Mouse (Mus musculus) heart, embryonic 14.5 days (tissue): Measurements from ENCODE around the gene Rsu1. TPM values are rescaled to one million over a fixed set of nuclear protein-coding genes. Genes with fewer than 3 reads are reported as not detected.

Experiments used
- ATAC-seq: fragments of 200-750 bp; cut with Nextera tagmentation; 2 replicates; pipeline ENCODE4 v1.8.0; 2017; ENCODE audit warnings: low read depth, moderate TSS enrichment; ENCODE audit not compliant: insufficient number of reproducible peaks, insufficient read depth, low FRiP score
- H3K27ac ChIP-seq, 2 experiments: fragments of 200-500 bp in 1 of 2; fragments of 300-500 bp in 1 of 2; sonication (generic) in 1 of 2; replicated peaks in 1 of 2; 2 replicates each; pipeline ENCODE4 v1.5.1; 2012 to 2014; ENCODE audit warnings: low read depth in 2 of 2, low read length in 2 of 2, control low read depth in 1 of 2, mild to moderate bottlenecking in 1 of 2, mixed read lengths in 1 of 2; ENCODE audit not compliant: control insufficient read depth in 1 of 2, insufficient read depth in 1 of 2
- H3K27me3 ChIP-seq: fragments of 300-500 bp; sonication (generic); 2 replicates; pipeline ENCODE4 v1.6.1; 2014; ENCODE audit warnings: mild to moderate bottlenecking, low read length, control low read depth; ENCODE audit not compliant: control insufficient read depth, insufficient read depth
- H3K36me3 ChIP-seq: fragments of 300-500 bp; sonication (generic); 2 replicates; pipeline ENCODE4 v1.6.1; 2014; ENCODE audit warnings: mild to moderate bottlenecking, control low read depth, low read length, mixed read lengths; ENCODE audit not compliant: control insufficient read depth, insufficient read depth
- H3K4me1 ChIP-seq, 2 experiments: fragments of 200-500 bp in 1 of 2; fragments of 300-500 bp in 1 of 2; sonication (generic) in 1 of 2; 2 replicates each; pipeline ENCODE4 v1.6.1; 2012 to 2014; ENCODE audit warnings: low read length in 2 of 2, control low read depth in 1 of 2, mixed read lengths in 1 of 2; ENCODE audit not compliant: control insufficient read depth in 2 of 2, insufficient read depth in 2 of 2
- H3K4me2 ChIP-seq: fragments of 300-500 bp; sonication (generic); 2 replicates; pipeline ENCODE4 v1.6.1; 2014; ENCODE audit warnings: mild to moderate bottlenecking, low read length
- H3K4me3 ChIP-seq, 2 experiments: fragments of 200-500 bp in 1 of 2; fragments of 300-500 bp in 1 of 2; sonication (generic) in 1 of 2; 2 replicates each; pipeline ENCODE4 v1.5.1; 2012 to 2014; ENCODE audit warnings: low read length in 2 of 2, mild to moderate bottlenecking in 2 of 2, control low read depth in 1 of 2, low read depth in 1 of 2, moderate library complexity in 1 of 2; ENCODE audit not compliant: control insufficient read depth in 1 of 2, insufficient read depth in 1 of 2
- H3K9ac ChIP-seq: fragments of 300-500 bp; sonication (generic); 2 replicates; pipeline ENCODE4 v1.6.1; 2014; ENCODE audit warnings: mild to moderate bottlenecking, low read length
- H3K9me3 ChIP-seq: fragments of 300-500 bp; sonication (generic); 2 replicates; pipeline ENCODE4 v1.6.1; 2016; ENCODE audit warnings: low read length, control low read depth; ENCODE audit not compliant: control insufficient read depth
- WGBS: fragments of 180-500 bp; shearing (Covaris S2); extraction: QIAGEN DNeasy Blood & Tissue Kit; methylation state at CpG from one replicate; pipeline ENCODE4 v1.1.7; 2014; 5-methylcytosine and 5-hydroxymethylcytosine counted together
- polyA plus RNA-seq: library from polyadenylated mRNA; unstranded; fragments of >200 nt; fragmentation: Nextera tagmentation; extraction: Ambion mirVana; gene quantifications from 2 replicates; pipeline ENCODE4 v1.2.1, GENCODE M21; 2014

The Rsu1 gene
- polyA plus RNA-seq, 1 experiment from 2014 or later: 147 TPM

DNA sequence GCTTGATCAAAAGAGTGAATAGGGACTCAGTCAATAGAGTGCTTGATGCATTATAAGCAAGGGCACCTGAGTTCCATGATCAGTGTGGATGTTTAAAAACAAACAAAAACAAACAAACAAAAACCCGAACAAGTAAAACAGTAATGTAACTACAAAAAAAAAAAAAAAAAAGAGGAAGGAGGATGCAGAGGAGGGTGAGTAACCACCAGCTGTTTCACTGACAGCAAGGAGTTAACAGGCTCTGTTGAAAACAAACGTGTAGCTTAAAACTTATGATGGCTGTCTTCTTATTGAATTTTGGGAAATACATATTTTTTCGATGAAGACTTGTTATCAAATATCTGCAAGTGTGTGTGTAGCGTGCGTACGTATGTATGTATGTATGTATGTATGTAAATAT lies 222.6 kb downstream of the Rsu1 start:
- no peak for ATAC-seq
- Histone ChIP-seq H3K4me1 (no peaks in the 10 kb centered on the region), H3K27me3 (no peaks in the 10 kb centered on the region), H3K9ac (no peak overlapping the region), H3K27ac (no peak overlapping the region), H3K4me2 (no peak overlapping the region), H3K9me3 (no peaks in the 10 kb centered on the region), H3K36me3 (no peaks in the 10 kb centered on the region), H3K4me3 (no peak overlapping the region)
- WGBS: 80% methylated on average over 6 of the region's 6 CpGs

DNA sequence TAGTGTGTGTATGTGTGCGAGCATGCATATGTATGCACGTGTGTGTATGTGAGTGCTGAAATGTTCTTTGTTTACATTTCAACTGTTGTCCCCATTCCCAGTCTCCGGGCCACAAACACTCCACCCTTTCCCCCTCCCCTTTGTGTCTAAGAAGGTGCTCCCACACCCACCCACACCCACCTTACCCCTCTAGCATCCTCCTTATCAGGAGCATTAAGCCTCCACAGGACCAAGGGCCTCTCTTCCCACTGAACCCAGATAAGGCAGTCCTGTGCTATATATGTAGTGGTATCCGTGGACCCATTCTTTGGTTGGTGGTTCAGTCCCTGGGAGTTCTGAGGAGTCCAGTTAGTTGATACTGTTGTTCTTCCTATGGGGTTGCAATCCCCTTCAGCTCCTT lies 226.7 kb downstream of the Rsu1 start:
- Histone ChIP-seq H3K36me3 (no peaks in the 10 kb centered on the region), H3K9me3 (no peaks in the 10 kb centered on the region), H3K27me3 (no peaks in the 10 kb centered on the region), H3K4me2 (no peak overlapping the region), H3K27ac (no peak overlapping the region), H3K4me1 (no peaks in the 10 kb centered on the region), H3K9ac (no peak overlapping the region), H3K4me3 (no peak overlapping the region)
- 84% methylated on average over 4 of the region's 4 CpGs for WGBS
- no peak for ATAC-seq

DNA sequence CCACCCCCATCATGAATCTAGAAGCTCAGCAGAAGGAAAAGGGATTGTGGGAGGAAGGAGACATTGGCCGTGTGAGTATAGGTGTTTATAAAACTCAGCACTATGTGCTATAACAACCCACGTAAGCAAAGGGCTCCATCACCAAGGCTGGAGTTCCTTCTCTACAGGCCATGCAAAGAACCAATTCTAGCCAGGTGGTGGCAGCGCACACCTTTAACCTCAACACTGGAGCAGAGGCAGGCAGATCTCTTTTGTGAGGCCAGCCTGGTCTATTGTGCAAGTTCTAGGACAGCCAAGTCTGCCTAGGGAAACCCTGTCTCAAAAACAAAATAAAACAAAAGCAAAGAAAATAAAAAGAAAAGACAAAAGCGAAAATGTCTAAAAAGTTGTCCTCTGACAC lies 231.4 kb downstream of the Rsu1 start:
- Histone ChIP-seq H3K4me3 (no peak overlapping the region), H3K27me3 (no peaks in the 10 kb centered on the region), H3K27ac (no peak overlapping the region), H3K9ac (no peak overlapping the region), H3K36me3 (no peaks in the 10 kb centered on the region), H3K4me1 (no peaks in the 10 kb centered on the region), H3K4me2 (no peak overlapping the region), H3K9me3 (no peaks in the 10 kb centered on the region)
- ATAC-seq: no peak
- WGBS: 88% methylated on average over 4 of the region's 4 CpGs

DNA sequence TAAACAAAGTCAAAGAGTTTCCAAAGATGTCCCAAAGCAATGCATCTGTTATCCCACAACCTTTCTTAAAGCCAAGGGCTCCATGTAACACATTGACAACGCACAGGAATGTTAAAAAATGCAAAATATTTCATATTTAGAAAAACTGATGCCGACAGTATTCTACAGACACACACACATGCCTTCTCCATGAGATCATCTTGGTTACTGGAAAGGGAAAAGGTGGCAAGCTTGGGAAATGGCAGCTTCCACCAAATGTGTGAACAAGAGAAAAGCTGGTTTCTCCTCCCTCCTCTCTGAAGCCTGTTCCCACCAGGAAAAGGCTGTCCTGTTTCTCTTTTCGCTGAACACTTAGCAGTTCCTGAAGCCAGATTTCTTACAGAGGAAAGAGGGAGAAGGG lies 232.4 kb downstream of the Rsu1 start:
- ATAC-seq: no peak
- Histone ChIP-seq H3K4me1 (no peaks in the 10 kb centered on the region), H3K4me3 (no peak overlapping the region), H3K36me3 (no peaks in the 10 kb centered on the region), H3K27me3 (no peaks in the 10 kb centered on the region), H3K27ac (no peak overlapping the region), H3K4me2 (no peak overlapping the region), H3K9me3 (no peaks in the 10 kb centered on the region), H3K9ac (no peak overlapping the region)
- WGBS: 59% methylated on average over 3 of the region's 3 CpGs

Other genes with a start within 250 kb of the Rsu1 start
- 0.50 TPM in 2 replicates for gene Cubn, start 220.4 kb upstream of the Rsu1 start, polyA plus RNA-seq